Mouse (Mus musculus) liver, embryonic 12.5 days (tissue): ENCODE data around the gene Clcnkb. TPM values are rescaled to one million over a fixed set of nuclear protein-coding genes. Genes with fewer than 3 reads are reported as not detected.

Source experiments
- ATAC-seq: fragments of 200-750 bp; cut with Nextera tagmentation; 2 replicates; pipeline ENCODE4 v1.8.0; 2017; ENCODE audit warnings: moderate number of reproducible peaks, mild to moderate bottlenecking, moderate library complexity
- H3K27ac ChIP-seq: fragments of 300-500 bp; sonication (generic); 2 replicates; pipeline ENCODE4 v1.5.1; 2016; ENCODE audit warnings: mild to moderate bottlenecking
- H3K27me3 ChIP-seq: fragments of 300-500 bp; sonication (generic); replicated peaks from 2 replicates; pipeline ENCODE4 v1.6.1; 2016; ENCODE audit warnings: mild to moderate bottlenecking, moderate library complexity
- H3K36me3 ChIP-seq: fragments of 300-500 bp; sonication (generic); 2 replicates; pipeline ENCODE4 v1.6.1; 2016; ENCODE audit warnings: mild to moderate bottlenecking, moderate library complexity
- H3K4me1 ChIP-seq: fragments of 300-500 bp; sonication (generic); 2 replicates; pipeline ENCODE4 v1.6.1; 2016
- H3K4me2 ChIP-seq: fragments of 300-500 bp; sonication (generic); 2 replicates; pipeline ENCODE4 v1.6.1; 2016; ENCODE audit warnings: mild to moderate bottlenecking, moderate library complexity
- H3K4me3 ChIP-seq: fragments of 300-500 bp; sonication (generic); 2 replicates; pipeline ENCODE4 v1.5.1; 2016; ENCODE audit warnings: mild to moderate bottlenecking, moderate library complexity
- H3K9ac ChIP-seq: fragments of 300-500 bp; sonication (generic); 2 replicates; pipeline ENCODE4 v1.6.1; 2016; ENCODE audit warnings: mild to moderate bottlenecking, moderate library complexity
- H3K9me3 ChIP-seq: fragments of 300-500 bp; sonication (generic); replicated peaks from 2 replicates; pipeline ENCODE4 v1.6.1; 2016; ENCODE audit warnings: mild to moderate bottlenecking, moderate library complexity
- WGBS: fragments of 180-500 bp; shearing (Covaris S2); methylation state at CpG from one replicate; pipeline ENCODE4 v1.1.7; 2016; ENCODE audit not compliant: insufficient replicate concordance; 5-methylcytosine and 5-hydroxymethylcytosine counted together
- polyA plus RNA-seq: library from polyadenylated mRNA; unstranded; fragments of >200 nt; fragmentation: Nextera tagmentation; extraction: Ambion mirVana; gene quantifications from 2 replicates; pipeline ENCODE4 v1.2.1, GENCODE M21; 2016

Gene Clcnkb
- polyA plus RNA-seq = not detected in 2 replicates

DNA sequence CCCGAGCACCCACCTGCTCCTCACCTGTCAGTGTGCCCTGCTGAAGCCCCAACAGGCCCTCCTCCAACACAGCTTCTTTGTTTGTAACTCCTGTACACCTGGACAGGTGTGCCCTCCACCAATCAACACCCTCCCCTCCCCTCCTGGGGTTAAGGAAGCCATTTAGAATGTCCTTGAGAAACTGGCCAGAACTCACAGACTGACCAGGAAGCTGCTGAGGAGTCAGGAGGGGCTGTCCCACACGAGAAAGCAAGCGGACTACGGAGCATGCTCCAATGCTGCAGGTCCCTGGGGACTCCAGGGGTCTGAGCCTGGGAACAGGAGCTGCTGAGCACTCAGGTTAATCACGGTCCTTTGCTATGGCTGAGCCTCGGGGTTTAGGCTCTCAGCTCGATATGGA, at the start of gene Clcnkb:
Gene Clcnkb, minus strand, starts transcription at position 91 of the 400 bp plus-strand sequence.
- H3K4me3 ChIP-seq = no peak within 1 kb of the TSS

DNA sequence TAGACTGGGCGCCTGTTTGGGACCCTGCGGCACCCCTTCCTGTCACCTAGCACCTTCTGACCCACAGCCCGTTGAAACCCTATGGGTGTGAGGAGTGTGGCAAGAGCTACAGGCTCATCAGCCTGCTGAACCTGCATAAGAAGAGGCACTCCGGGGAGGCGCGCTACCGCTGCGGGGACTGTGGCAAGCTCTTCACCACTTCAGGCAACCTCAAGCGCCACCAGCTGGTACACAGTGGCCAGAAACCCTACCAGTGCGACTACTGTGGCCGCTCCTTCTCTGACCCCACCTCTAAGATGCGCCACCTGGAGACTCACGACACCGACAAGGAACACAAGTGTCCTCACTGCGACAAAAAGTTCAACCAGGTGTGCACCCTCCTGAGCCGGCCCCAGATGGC, 48.9 kb upstream of the Clcnkb start:
- Histone ChIP-seq H3K27me3 (no peaks in the 10 kb centered on the region), H3K4me1 (peaks cover 6% of the 10 kb centered on the region; the same call in 1 of the 2 replicates), H3K36me3 (peaks cover 82% of the 10 kb centered on the region), H3K27ac (no peak overlapping the region), H3K9me3 (no peaks in the 10 kb centered on the region), H3K9ac (no peak overlapping the region), H3K4me3 (no peak overlapping the region), H3K4me2 (no peak overlapping the region)
- 81% methylated on average over 16 of the region's 16 CpGs for WGBS
- ATAC-seq = no peak

More for the DNA sequence above, at the start of gene Clcnkb:
- Histone ChIP-seq H3K36me3 (no peaks in the 10 kb centered on the region), H3K9me3 (no peaks in the 10 kb centered on the region), H3K4me2 (no peak within 1 kb of the TSS), H3K27ac (no peak within 1 kb of the TSS), H3K9ac (no peak within 1 kb of the TSS), H3K4me1 (peaks cover 12% of the 10 kb centered on the region), H3K27me3 (peaks cover 29% of the 10 kb centered on the region)
- WGBS = 44% methylated on average over 7 of the region's 7 CpGs
- no peak for ATAC-seq

DNA sequence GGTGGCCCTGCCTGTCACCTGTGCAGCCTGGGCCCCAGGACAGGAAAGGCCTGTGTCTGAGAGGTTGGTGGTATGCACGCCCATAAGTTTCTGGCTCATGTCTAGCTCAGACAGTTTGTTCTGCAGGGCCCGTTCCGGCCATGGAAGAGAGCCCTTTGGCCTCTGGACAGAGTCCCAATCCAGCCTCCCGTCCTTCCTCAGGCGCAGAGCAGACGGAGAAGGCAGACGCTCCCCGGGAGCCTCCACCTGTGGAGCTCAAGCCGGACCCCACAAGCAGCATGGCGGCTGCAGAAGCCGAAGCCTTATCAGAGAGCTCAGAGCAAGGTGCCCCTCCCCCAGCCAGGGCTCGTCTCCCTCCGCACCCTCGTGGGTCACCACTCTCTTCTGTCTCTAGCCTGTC, 47.7 kb upstream of the Clcnkb start:
- ATAC-seq = no peak
- Histone ChIP-seq H3K9ac (no peak overlapping the region), H3K36me3 (peaks cover 77% of the 10 kb centered on the region), H3K4me2 (no peak overlapping the region), H3K4me3 (no peak overlapping the region), H3K27ac (no peak overlapping the region), H3K27me3 (no peaks in the 10 kb centered on the region), H3K4me1 (peaks cover 10% of the 10 kb centered on the region; the same call in 1 of the 2 replicates), H3K9me3 (no peaks in the 10 kb centered on the region)
- WGBS = 75% methylated on average over 14 of the region's 14 CpGs

DNA sequence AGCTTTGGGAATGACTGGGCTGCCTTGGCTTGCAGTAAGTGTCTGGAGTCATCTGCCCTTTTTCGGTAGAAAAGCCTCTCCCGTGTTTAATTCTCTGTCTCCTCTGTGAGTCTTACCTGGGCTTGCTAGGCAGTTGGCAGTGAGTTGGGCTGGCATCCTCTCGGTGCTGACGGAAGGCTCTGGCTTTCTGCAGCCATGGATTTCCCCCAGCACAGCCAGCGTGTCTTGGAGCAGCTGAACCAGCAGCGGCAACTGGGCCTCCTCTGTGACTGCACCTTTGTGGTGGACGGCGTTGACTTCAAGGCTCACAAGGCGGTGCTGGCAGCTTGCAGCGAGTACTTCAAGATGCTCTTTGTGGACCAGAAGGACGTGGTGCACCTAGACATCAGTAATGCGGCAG, 45.8 kb upstream of the Clcnkb start:
- peaks cover 59% of the 10 kb centered on the region for H3K36me3 ChIP-seq
- H3K9me3 ChIP-seq = no peaks in the 10 kb centered on the region
- H3K4me3 ChIP-seq = no peak overlapping the region
- H3K9ac ChIP-seq = no peak overlapping the region
- no peak for ATAC-seq
- H3K4me1 ChIP-seq = peaks cover 18% of the 10 kb centered on the region; the same call in 1 of the 2 replicates
- no peak overlapping the region for H3K27ac ChIP-seq
- no peak overlapping the region for H3K4me2 ChIP-seq
- 84% methylated on average over 12 of the region's 12 CpGs for WGBS
- H3K27me3 ChIP-seq = no peaks in the 10 kb centered on the region

DNA sequence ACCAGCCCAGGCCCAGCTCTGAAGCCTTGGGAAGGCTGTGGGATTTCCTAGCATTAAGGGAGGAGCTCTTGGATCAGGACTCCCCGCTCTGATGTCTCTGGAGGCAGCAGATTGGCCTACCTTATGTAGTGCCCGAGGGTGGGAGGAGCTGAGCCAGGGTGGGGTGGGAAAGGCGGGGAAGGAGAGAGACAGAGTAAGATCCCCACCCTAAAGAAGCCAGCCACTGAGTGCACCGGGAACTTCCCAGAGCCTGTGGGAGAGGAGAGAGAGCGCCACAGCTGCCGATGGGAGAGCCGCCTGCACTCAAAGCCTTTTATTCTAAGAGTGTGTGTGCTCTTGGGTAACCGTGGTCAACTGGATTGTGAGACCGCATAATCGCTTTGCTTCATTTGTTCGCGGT, 45.3 kb upstream of the Clcnkb start:
- no peak overlapping the region for H3K4me2 ChIP-seq
- no peak for ATAC-seq
- H3K27ac ChIP-seq = no peak overlapping the region
- 76% methylated on average over 12 of the region's 12 CpGs for WGBS
- H3K36me3 ChIP-seq = peaks cover 54% of the 10 kb centered on the region
- H3K4me1 ChIP-seq = peaks cover 18% of the 10 kb centered on the region; the same call in 1 of the 2 replicates
- H3K4me3 ChIP-seq = no peak overlapping the region
- H3K9me3 ChIP-seq = no peaks in the 10 kb centered on the region
- H3K9ac ChIP-seq = no peak overlapping the region
- no peaks in the 10 kb centered on the region for H3K27me3 ChIP-seq

DNA sequence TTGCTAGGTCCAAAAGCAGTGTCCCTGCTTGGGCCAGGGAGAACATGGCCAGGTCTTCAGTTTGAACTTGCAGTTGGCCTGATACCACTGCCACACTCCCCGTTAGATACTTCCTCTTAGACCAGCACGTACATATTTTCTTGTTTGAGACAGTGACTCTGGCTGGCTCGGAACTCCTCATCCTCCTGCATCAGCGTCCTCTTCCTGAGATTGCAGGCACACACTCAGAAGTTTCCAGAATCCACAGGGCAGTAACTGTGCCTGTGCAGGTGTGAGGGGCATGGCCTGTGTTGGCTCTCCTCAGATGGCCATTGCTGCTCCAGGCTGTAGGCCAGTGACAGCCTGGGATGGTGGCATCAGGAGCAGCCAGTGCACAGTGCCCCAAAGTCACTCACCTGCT, 44.7 kb upstream of the Clcnkb start:
- Histone ChIP-seq H3K4me1 (peaks cover 20% of the 10 kb centered on the region; the same call in 1 of the 2 replicates), H3K27ac (no peak overlapping the region), H3K9me3 (no peaks in the 10 kb centered on the region), H3K27me3 (no peaks in the 10 kb centered on the region), H3K9ac (no peak overlapping the region), H3K4me2 (no peak overlapping the region), H3K36me3 (peaks cover 48% of the 10 kb centered on the region), H3K4me3 (no peak overlapping the region)
- no peak for ATAC-seq
- WGBS = 60% methylated on average over 4 of the region's 4 CpGs

DNA sequence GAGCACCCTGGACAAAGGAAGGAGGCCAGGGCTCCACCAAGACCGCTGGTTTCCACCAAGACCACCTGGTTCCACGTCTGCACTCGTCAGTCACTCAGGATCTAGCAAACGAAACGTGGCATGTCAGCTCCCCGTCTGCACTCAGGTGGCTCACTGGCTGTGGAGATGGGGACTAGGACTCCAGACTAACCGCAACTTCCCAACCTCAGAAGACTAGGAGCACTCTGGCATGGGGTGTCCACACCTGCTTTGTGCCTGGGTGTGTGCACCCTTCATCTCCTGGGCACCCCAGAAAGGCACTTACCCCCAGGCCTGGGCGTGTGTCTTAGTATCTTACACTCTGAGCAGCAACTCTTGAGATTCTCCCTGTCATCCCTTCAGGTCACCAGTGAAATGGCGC, 44.0 kb upstream of the Clcnkb start:
- peaks cover 27% of the 10 kb centered on the region for H3K4me1 ChIP-seq
- no peak overlapping the region for H3K4me3 ChIP-seq
- ATAC-seq = no peak
- peaks cover 41% of the 10 kb centered on the region for H3K36me3 ChIP-seq
- H3K9ac ChIP-seq = no peak overlapping the region
- H3K27me3 ChIP-seq = no peaks in the 10 kb centered on the region
- H3K27ac ChIP-seq = no peak overlapping the region
- WGBS = 83% methylated on average over 9 of the region's 9 CpGs
- no peaks in the 10 kb centered on the region for H3K9me3 ChIP-seq
- no peak overlapping the region for H3K4me2 ChIP-seq

DNA sequence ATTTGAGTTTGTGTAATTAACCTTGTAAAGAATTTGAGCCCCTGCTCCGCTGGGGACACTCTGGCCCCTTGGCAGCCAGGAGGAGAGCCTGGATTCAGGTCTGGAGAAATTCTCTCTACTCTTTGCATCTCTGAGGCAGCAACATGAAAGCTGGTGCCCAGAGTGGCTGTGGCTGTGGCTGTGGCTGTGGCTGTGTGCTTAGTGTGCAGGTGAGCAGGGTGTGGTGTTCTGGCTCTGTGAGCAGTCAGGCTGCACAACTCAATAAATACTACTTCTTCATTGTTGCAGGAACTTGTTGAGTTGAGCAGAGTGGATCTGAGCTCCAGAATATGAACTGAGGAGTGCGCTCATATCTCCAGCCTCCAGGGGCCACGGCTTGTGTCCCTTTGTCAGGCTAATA, 43.1 kb upstream of the Clcnkb start:
- Histone ChIP-seq H3K36me3 (peaks cover 32% of the 10 kb centered on the region), H3K27ac (no peak overlapping the region), H3K27me3 (no peaks in the 10 kb centered on the region), H3K9me3 (no peaks in the 10 kb centered on the region), H3K4me3 (no peak overlapping the region), H3K9ac (no peak overlapping the region), H3K4me1 (peaks cover 29% of the 10 kb centered on the region), H3K4me2 (no peak overlapping the region)
- 77% methylated on average over 3 of the region's 3 CpGs for WGBS
- ATAC-seq = no peak

DNA sequence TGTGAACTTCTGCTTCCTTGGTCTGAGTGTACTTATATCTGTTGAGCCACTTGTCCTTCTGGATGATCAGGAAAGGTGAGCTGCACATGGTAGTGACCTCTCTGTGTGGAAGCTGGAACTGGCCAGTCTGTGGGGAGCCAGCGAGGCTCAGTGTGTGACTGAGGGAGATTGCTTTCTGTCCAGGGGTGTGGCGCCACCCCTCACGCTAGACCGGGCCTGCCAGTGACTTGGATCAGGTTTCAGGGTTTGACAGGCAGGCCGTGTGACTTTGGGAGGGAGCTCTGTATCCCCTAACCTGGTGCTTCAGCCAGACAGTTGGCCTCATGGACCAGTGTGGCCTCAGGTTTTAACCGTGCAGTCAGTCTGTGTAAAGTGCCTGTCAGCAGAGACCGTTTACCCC, 42.4 kb upstream of the Clcnkb start:
- H3K36me3 ChIP-seq = peaks cover 32% of the 10 kb centered on the region
- no peak overlapping the region for H3K4me3 ChIP-seq
- H3K9me3 ChIP-seq = no peaks in the 10 kb centered on the region
- no peaks in the 10 kb centered on the region for H3K27me3 ChIP-seq
- no peak overlapping the region for H3K27ac ChIP-seq
- WGBS = 47% methylated on average over 7 of the region's 7 CpGs
- no peak overlapping the region for H3K9ac ChIP-seq
- peaks cover 29% of the 10 kb centered on the region for H3K4me1 ChIP-seq
- no peak overlapping the region for H3K4me2 ChIP-seq
- no peak for ATAC-seq

DNA sequence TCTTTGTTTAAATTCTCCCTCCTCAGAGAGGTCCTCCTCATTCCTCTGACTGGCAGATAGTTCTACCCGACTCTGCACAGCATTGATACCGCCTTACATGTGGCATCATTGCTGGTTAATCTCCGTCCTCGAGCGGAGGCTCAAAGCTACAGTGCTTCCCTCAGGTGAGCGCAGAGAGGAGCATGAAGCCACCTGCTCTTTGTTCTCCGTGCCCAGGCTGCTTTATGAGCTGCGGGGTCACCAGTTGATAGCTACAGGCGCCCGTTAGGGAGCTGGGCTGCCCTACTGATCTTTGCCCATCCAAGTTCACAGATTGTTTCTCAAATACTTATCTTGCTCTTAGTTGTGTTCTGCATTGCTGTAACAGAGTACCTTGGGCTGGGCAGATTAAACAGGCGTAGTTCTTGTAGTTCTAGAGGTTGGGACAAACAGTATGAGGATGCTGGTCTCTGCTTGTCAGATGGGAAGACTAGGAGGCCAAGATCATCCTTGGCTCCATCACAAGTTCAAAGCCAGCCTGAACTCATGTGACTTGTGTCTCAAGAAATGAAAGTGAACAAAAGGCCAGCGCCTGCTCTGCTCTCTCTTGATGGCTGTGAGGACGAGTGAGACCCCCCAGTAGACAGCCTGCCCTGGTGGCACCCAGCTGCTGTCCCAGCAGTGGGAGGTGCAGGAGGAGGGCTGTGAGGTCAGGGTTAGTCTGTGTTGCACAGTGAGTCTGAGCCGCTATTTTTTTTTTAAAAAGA, 40.6 kb upstream of the Clcnkb start:
- Histone ChIP-seq H3K27me3 (no peaks in the 10 kb centered on the region), H3K9ac (no peak overlapping the region), H3K36me3 (peaks cover 34% of the 10 kb centered on the region), H3K9me3 (no peaks in the 10 kb centered on the region), H3K4me3 (no peak overlapping the region), H3K27ac (no peak overlapping the region), H3K4me1 (peaks cover 29% of the 10 kb centered on the region), H3K4me2 (no peak overlapping the region)
- WGBS = 77% methylated on average over 14 of the region's 14 CpGs
- ATAC-seq = no peak

DNA sequence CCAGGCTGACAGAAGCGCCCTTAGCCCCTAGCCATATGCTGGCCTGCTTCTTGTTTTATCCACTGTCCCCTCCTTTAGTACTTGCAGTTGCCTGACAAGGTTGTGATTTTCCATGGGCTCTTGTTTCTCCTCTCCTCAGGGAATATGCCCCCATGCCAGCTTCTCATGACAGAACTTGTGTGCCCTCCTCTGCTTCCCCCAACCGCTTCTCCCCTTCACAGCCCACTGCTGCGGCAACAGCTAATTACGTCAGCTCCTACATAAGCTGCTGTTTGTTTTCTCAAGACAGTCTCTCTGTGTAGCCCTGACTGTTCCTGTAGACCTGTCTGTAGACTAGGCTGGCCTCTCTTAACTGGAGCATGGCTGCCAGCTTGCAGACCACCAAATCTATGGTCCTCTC, 39.7 kb upstream of the Clcnkb start:
- no peak for ATAC-seq
- H3K36me3 ChIP-seq = peaks cover 42% of the 10 kb centered on the region
- H3K27ac ChIP-seq = no peak overlapping the region
- no peak overlapping the region for H3K9ac ChIP-seq
- H3K27me3 ChIP-seq = no peaks in the 10 kb centered on the region
- H3K9me3 ChIP-seq = no peaks in the 10 kb centered on the region
- H3K4me2 ChIP-seq = no peak overlapping the region
- peaks cover 24% of the 10 kb centered on the region for H3K4me1 ChIP-seq
- WGBS = 86% methylated on average over 4 of the region's 4 CpGs
- H3K4me3 ChIP-seq = no peak overlapping the region

DNA sequence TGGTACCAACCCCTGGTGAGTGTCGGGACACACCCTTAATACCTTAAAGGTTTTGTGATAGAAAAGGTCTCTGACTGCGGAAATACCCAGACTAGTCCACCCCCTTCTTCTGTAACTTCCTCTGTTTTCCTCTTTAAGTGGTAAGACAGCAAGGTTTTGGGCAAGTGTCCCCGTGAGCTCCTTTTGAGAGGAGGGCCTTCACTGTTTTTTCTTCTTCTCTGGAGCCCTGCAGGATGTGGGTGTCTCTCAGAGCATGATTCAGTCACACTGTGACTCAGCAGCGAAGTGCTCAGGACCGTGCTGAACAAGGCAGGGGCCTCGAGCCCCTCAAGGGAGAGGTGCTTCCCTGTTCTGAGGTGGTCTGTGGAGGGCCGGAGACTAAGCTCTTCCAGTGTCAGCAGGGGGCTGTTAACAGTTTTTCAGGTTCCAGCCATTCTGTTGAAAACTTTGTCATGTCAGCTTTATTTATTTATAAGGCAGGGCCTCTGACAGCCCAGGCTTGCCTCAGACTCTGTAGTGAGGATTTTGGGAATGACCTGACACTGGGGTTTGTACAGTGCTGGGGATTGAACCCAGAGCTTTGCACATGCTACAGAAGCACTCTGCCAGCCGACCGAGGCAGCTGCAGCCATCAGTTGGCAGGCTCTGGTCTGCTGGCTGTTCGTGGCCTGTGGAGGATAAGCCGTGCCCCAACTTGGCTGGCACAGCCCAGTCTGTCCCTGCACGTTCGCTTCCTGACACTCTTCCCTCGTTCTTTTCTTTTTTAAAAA, 39.0 kb upstream of the Clcnkb start:
- Histone ChIP-seq H3K9ac (no peak overlapping the region), H3K27ac (no peak overlapping the region), H3K36me3 (peaks cover 48% of the 10 kb centered on the region), H3K4me2 (no peak overlapping the region), H3K9me3 (no peaks in the 10 kb centered on the region), H3K4me1 (peaks cover 23% of the 10 kb centered on the region), H3K27me3 (no peaks in the 10 kb centered on the region), H3K4me3 (no peak overlapping the region)
- no peak for ATAC-seq
- WGBS = 53% methylated on average over 14 of the region's 14 CpGs
